Mouse (Mus musculus): ENCODE results near the gene Pin1rt1.

- no peak for TF ChIP-seq POLR2A (IDR thresholded peaks at IDR 0.05; ENCODE audit: borderline replicate concordance, extremely low read depth, low read depth, low read length)
- TF ChIP-seq CTCF (IDR thresholded peaks at IDR 0.05; ENCODE audit: insufficient read depth, low read length): no peak
Observed at GRCm38 (mm10) chr2:104763134-104763703, 47.0 kb upstream of the Pin1rt1 start.
